Mouse (Mus musculus) liver, embryonic 12.5 days (tissue): ENCODE results near the gene 9330182L06Rik. TPM values are rescaled to one million over a fixed set of nuclear protein-coding genes. Genes with fewer than 3 reads are reported as not detected.

Experiments used
- ATAC-seq: fragments of 200-750 bp; cut with Nextera tagmentation; 2 replicates; pipeline ENCODE4 v1.8.0; 2017; ENCODE audit warnings: moderate number of reproducible peaks, mild to moderate bottlenecking, moderate library complexity
- H3K27ac ChIP-seq: fragments of 300-500 bp; sonication (generic); 2 replicates; pipeline ENCODE4 v1.5.1; 2016; ENCODE audit warnings: mild to moderate bottlenecking
- H3K27me3 ChIP-seq: fragments of 300-500 bp; sonication (generic); replicated peaks from 2 replicates; pipeline ENCODE4 v1.6.1; 2016; ENCODE audit warnings: mild to moderate bottlenecking, moderate library complexity
- H3K36me3 ChIP-seq: fragments of 300-500 bp; sonication (generic); 2 replicates; pipeline ENCODE4 v1.6.1; 2016; ENCODE audit warnings: mild to moderate bottlenecking, moderate library complexity
- H3K4me1 ChIP-seq: fragments of 300-500 bp; sonication (generic); 2 replicates; pipeline ENCODE4 v1.6.1; 2016
- H3K4me2 ChIP-seq: fragments of 300-500 bp; sonication (generic); 2 replicates; pipeline ENCODE4 v1.6.1; 2016; ENCODE audit warnings: mild to moderate bottlenecking, moderate library complexity
- H3K4me3 ChIP-seq: fragments of 300-500 bp; sonication (generic); 2 replicates; pipeline ENCODE4 v1.5.1; 2016; ENCODE audit warnings: mild to moderate bottlenecking, moderate library complexity
- H3K9ac ChIP-seq: fragments of 300-500 bp; sonication (generic); 2 replicates; pipeline ENCODE4 v1.6.1; 2016; ENCODE audit warnings: mild to moderate bottlenecking, moderate library complexity
- H3K9me3 ChIP-seq: fragments of 300-500 bp; sonication (generic); replicated peaks from 2 replicates; pipeline ENCODE4 v1.6.1; 2016; ENCODE audit warnings: mild to moderate bottlenecking, moderate library complexity
- WGBS: fragments of 180-500 bp; shearing (Covaris S2); methylation state at CpG from one replicate; pipeline ENCODE4 v1.1.7; 2016; ENCODE audit not compliant: insufficient replicate concordance; 5-methylcytosine and 5-hydroxymethylcytosine counted together
- polyA plus RNA-seq: library from polyadenylated mRNA; unstranded; fragments of >200 nt; fragmentation: Nextera tagmentation; extraction: Ambion mirVana; gene quantifications from 2 replicates; pipeline ENCODE4 v1.2.1, GENCODE M21; 2016

9330182L06Rik gene
- polyA plus RNA-seq, 1 experiment from 2014 or later: 0.72 TPM

DNA sequence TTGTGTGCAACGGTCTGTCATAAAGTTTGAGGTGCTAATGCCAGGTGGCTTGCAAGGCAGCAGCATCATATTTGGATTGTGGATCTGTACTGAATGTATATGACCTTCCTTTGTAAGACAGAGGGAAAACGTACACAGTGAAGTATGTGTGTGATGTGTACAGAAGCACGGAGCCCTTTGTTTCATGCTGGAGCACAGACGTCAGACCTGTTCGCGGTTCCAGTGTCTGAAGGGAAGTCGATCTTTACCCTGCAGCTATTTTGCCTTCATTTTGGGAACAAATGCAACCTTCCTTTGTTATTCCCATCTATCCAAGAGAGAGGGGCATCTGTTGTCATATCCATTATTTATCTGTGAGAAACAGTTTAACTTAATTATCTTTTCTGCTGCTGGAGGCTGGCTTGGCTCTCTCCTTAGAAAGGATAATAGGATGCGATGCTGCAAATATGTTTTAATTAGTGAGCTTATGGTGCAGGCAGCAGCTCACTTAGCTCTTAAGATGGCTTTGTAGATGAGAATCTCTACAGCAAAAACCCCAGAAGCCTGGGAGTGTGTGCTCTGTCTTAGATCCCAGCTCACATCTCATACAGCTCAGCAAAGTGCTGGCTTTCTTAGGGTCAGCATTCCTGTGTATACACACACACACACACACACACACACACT, 73.7 kb downstream of the 9330182L06Rik start:
- H3K4me1 ChIP-seq: no peaks in the 10 kb centered on the region
- no peaks in the 10 kb centered on the region for H3K9me3 ChIP-seq
- no peak overlapping the region for H3K27ac ChIP-seq
- H3K4me2 ChIP-seq: no peak overlapping the region
- no peak overlapping the region for H3K4me3 ChIP-seq
- WGBS: 82% methylated on average over 8 of the region's 8 CpGs
- no peak for ATAC-seq
- H3K36me3 ChIP-seq: no peaks in the 10 kb centered on the region
- no peak overlapping the region for H3K9ac ChIP-seq
- no peaks in the 10 kb centered on the region for H3K27me3 ChIP-seq

GRCm38 (mm10) chr5:9344581-9344980, 78.7 kb downstream of the 9330182L06Rik start:
- Histone ChIP-seq H3K4me2 (no peak overlapping the region), H3K27ac (no peak overlapping the region), H3K4me3 (no peak overlapping the region), H3K9me3 (no peaks in the 10 kb centered on the region), H3K4me1 (no peaks in the 10 kb centered on the region), H3K27me3 (no peaks in the 10 kb centered on the region), H3K9ac (no peak overlapping the region), H3K36me3 (no peaks in the 10 kb centered on the region)
- no peak for ATAC-seq
- 71% methylated on average over 5 of the region's 5 CpGs for WGBS

GRCm38 (mm10) chr5:9345038-9345617, 79.2 kb downstream of the 9330182L06Rik start:
- WGBS: 70% methylated on average over 10 of the region's 10 CpGs
- no peak overlapping the region for H3K9ac ChIP-seq
- no peak for ATAC-seq
- no peak overlapping the region for H3K4me2 ChIP-seq
- no peak overlapping the region for H3K27ac ChIP-seq
- no peaks in the 10 kb centered on the region for H3K27me3 ChIP-seq
- no peak overlapping the region for H3K4me3 ChIP-seq
- no peaks in the 10 kb centered on the region for H3K36me3 ChIP-seq
- H3K4me1 ChIP-seq: no peaks in the 10 kb centered on the region
- no peaks in the 10 kb centered on the region for H3K9me3 ChIP-seq

DNA sequence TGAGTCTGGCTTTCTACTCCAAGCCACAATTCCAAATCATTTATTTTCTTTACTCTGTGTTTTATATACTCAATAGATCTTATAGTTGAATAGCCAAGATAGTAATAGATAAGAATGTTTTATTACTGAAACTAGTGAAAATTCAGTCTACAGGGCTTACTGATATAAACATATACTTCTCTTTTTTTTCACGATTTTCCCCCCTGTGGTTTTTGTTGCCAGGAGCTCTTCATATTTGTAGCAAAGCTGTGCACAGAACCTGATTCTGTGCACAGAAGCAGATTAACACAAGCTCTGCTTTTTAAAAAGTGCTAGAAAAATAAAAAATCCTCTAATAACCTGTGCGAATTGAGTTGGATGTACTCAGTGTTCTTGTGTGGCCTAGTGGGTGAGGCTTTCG, 79.7 kb downstream of the 9330182L06Rik start:
- Histone ChIP-seq H3K27ac (no peak overlapping the region), H3K4me3 (no peak overlapping the region), H3K4me1 (no peaks in the 10 kb centered on the region), H3K9ac (no peak overlapping the region), H3K9me3 (no peaks in the 10 kb centered on the region), H3K27me3 (no peaks in the 10 kb centered on the region), H3K36me3 (no peaks in the 10 kb centered on the region), H3K4me2 (no peak overlapping the region)
- no peak for ATAC-seq
- 64% methylated on average over 3 of the region's 3 CpGs for WGBS

GRCm38 (mm10) chr5:9346510-9346909, 80.6 kb downstream of the 9330182L06Rik start:
- Histone ChIP-seq H3K4me2 (no peak overlapping the region), H3K27me3 (no peaks in the 10 kb centered on the region), H3K27ac (no peak overlapping the region), H3K36me3 (no peaks in the 10 kb centered on the region), H3K4me1 (no peaks in the 10 kb centered on the region), H3K9ac (no peak overlapping the region), H3K9me3 (no peaks in the 10 kb centered on the region), H3K4me3 (no peak overlapping the region)
- no peak for ATAC-seq
- 66% methylated on average over 4 of the region's 4 CpGs for WGBS

DNA sequence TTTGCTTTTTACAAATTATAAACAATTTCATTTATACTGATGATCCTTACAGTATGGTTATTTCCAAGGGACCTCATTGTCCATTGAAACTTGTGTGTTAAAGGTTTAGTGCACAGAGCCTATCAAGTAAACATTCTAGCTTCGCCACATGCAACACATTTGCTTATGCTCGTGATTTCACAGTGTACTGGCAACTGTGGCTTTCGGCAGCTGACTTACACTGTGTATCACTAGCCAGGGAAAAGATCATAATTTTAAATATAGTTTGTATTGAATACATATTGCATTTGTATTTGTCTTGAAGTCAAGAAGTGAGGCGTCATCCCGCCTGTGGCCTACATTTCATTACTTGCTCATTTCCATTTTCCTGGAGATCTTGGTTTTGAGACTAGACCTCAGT, 86.2 kb downstream of the 9330182L06Rik start:
- ATAC-seq: no peak
- Histone ChIP-seq H3K9me3 (no peaks in the 10 kb centered on the region), H3K27ac (no peak overlapping the region), H3K4me3 (no peak overlapping the region), H3K9ac (no peak overlapping the region), H3K4me2 (no peak overlapping the region), H3K36me3 (no peaks in the 10 kb centered on the region), H3K4me1 (no peaks in the 10 kb centered on the region), H3K27me3 (no peaks in the 10 kb centered on the region)
- 74% methylated on average over 5 of the region's 5 CpGs for WGBS

DNA sequence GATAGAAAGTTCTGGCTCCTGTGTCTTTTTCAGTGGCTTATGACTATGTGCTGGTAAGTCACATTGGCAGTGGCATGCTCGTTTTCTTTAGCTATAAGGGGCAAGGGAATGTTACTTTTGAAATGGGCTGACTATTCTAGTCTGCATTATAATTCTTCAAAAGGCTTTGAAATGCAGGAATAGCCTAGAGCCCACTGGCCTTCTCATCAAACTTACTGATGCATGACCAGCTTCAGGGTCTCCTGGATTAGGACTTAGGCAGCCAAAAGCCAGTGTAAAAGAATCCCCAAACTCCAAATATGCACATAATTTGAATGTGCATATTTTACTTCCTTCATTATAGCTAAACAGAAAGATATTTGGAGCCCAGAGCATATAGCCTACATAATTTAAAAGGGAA, 86.7 kb downstream of the 9330182L06Rik start:
- 26% methylated on average over 1 of the region's 1 CpGs for WGBS
- no peak overlapping the region for H3K4me2 ChIP-seq
- H3K4me3 ChIP-seq: no peak overlapping the region
- H3K9me3 ChIP-seq: no peaks in the 10 kb centered on the region
- H3K27ac ChIP-seq: no peak overlapping the region
- no peak for ATAC-seq
- no peak overlapping the region for H3K9ac ChIP-seq
- H3K4me1 ChIP-seq: no peaks in the 10 kb centered on the region
- no peaks in the 10 kb centered on the region for H3K36me3 ChIP-seq
- H3K27me3 ChIP-seq: no peaks in the 10 kb centered on the region

DNA sequence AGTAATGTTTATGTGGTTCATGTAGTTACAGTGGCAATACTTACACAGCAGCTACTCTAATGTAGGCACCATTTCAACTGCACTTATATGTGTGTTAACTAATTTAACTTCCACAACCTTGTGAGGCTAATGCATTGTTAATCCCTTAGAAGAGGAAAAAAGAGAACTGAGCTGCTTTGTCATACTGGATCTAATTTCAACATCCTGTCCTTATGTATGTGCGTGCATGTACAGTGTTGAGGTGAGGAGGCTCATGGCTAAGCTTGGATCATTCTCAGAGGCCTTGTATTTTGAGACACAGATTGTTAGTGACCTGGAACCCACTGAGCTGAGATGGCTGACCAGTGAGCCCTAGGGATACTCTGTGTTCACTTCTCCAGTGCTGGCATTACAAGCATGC, 88.3 kb downstream of the 9330182L06Rik start:
- no peak for ATAC-seq
- H3K4me3 ChIP-seq: no peak overlapping the region
- H3K27me3 ChIP-seq: no peaks in the 10 kb centered on the region
- no peak overlapping the region for H3K9ac ChIP-seq
- no peaks in the 10 kb centered on the region for H3K4me1 ChIP-seq
- H3K4me2 ChIP-seq: no peak overlapping the region
- H3K27ac ChIP-seq: no peak overlapping the region
- no peaks in the 10 kb centered on the region for H3K9me3 ChIP-seq
- WGBS: 67% methylated on average over 1 of the region's 1 CpGs
- H3K36me3 ChIP-seq: no peaks in the 10 kb centered on the region

DNA sequence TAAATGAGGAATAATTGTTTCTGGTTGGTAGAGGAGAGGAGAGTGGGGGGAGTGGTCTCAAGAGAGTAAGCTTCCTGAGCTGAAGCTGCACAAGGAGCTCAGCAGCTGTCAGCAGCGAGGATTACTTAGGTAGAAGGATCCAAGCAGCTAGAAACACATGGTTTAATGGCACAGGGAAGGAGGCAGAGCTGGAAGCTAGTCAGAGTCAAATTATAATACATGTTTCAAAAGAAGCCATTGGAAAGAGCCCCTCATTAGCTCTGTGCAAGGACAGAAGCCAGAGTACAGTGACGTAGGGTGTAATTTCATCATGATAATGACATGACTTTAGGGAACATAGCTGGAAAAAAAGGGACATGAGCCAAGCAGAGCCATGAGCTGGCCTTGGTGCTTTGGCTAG, 92.2 kb downstream of the 9330182L06Rik start:
- H3K27ac ChIP-seq: no peak overlapping the region
- H3K9me3 ChIP-seq: no peaks in the 10 kb centered on the region
- no peak overlapping the region for H3K9ac ChIP-seq
- no peak overlapping the region for H3K4me2 ChIP-seq
- H3K4me3 ChIP-seq: no peak overlapping the region
- WGBS: 41% methylated on average over 2 of the region's 2 CpGs
- ATAC-seq: no peak
- H3K36me3 ChIP-seq: no peaks in the 10 kb centered on the region
- H3K4me1 ChIP-seq: no peaks in the 10 kb centered on the region
- H3K27me3 ChIP-seq: no peaks in the 10 kb centered on the region

DNA sequence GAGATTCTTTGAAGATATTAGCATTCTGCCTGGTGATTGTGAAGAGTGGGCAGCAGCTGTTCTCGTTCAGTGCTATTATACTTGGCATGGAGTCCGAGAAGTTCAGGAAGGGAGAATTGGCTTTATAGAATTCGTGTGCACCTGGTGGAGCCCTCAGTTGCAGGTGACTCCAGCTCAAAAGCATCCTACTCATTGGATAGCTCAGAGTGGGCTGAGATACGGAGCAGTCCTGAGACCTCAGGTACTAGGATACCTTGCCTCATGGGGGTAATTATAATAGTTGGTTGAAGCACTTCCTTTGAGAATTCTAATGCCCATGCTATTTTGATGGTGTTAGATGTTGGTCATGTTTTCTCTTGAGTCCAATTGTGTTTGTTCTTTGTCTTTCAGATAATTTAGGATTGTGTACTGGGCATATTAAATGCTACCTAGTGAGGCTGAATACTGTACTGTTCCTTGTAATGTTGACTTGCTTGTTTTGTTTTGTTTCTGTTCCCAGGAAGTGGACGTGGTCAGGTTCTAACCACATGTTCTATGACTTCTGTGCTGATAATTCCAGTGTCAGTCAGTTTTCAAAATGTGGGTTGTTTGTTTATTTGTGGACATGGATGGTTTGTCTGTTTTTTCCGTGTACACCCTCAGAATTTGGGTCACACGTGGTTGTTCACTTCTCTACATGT, 96.2 kb downstream of the 9330182L06Rik start:
- no peaks in the 10 kb centered on the region for H3K36me3 ChIP-seq
- no peak overlapping the region for H3K9ac ChIP-seq
- ATAC-seq: no peak
- WGBS: 51% methylated on average over 7 of the region's 7 CpGs
- no peaks in the 10 kb centered on the region for H3K27me3 ChIP-seq
- no peaks in the 10 kb centered on the region for H3K4me1 ChIP-seq
- H3K9me3 ChIP-seq: no peaks in the 10 kb centered on the region
- H3K4me3 ChIP-seq: no peak overlapping the region
- H3K4me2 ChIP-seq: no peak overlapping the region
- H3K27ac ChIP-seq: no peak overlapping the region

DNA sequence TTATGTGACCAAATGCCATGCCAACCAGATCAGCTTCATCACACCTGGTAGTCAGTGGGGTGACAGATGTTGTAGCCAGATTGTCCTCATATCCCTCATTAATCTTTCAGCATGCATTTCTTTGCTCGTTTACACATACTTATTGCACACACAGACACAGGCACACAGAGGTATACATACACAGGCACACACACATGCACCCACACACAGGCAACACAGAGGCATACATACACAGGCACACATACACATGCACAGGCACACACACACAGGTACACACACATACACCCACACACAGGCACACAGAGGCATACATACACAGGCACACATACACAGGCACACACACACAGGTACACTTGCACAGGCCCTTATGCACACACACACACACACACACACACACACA, 99.0 kb downstream of the 9330182L06Rik start:
- Histone ChIP-seq H3K27ac (no peak overlapping the region), H3K4me3 (no peak overlapping the region), H3K4me1 (no peaks in the 10 kb centered on the region), H3K4me2 (no peak overlapping the region), H3K27me3 (no peaks in the 10 kb centered on the region), H3K9me3 (no peaks in the 10 kb centered on the region), H3K9ac (no peak overlapping the region), H3K36me3 (no peaks in the 10 kb centered on the region)
- ATAC-seq: no peak
- 52% methylated on average over 1 of the region's 1 CpGs for WGBS

- H3K9me3 ChIP-seq: no peaks in the 10 kb centered on the region
- ATAC-seq: no peak
- no peaks in the 10 kb centered on the region for H3K27me3 ChIP-seq
- no peak overlapping the region for H3K27ac ChIP-seq
- no peaks in the 10 kb centered on the region for H3K36me3 ChIP-seq
- H3K4me3 ChIP-seq: no peak overlapping the region
- 59% methylated on average over 11 of the region's 11 CpGs for WGBS
- no peak overlapping the region for H3K9ac ChIP-seq
- no peak overlapping the region for H3K4me2 ChIP-seq
- no peaks in the 10 kb centered on the region for H3K4me1 ChIP-seq
Measured at GRCm38 (mm10) chr5:9367920-9368692, 102.2 kb downstream of the 9330182L06Rik start.
